Mouse (Mus musculus) liver, embryonic 15.5 days (tissue): ENCODE data around the gene Gal3st4. TPM values are rescaled to one million over a fixed set of nuclear protein-coding genes. Genes with fewer than 3 reads are reported as not detected.
"Not testable (repeated sequence)": the region's sequence is repeated elsewhere in the genome, so short reads cannot be mapped to it uniquely, and the experiment has no call there.

Experiments
- ATAC-seq: fragments of 200-750 bp; cut with Nextera tagmentation; 2 replicates; pipeline ENCODE4 v1.8.0; 2017; ENCODE audit warnings: moderate number of reproducible peaks, mild to moderate bottlenecking, moderate library complexity; ENCODE audit not compliant: insufficient read depth
- H3K27ac ChIP-seq: fragments of 300-500 bp; sonication (generic); replicated peaks from 2 replicates; pipeline ENCODE4 v1.5.1; 2015; ENCODE audit warnings: mild to moderate bottlenecking, inconsistent platforms
- H3K27me3 ChIP-seq: fragments of 300-500 bp; sonication (generic); 2 replicates; pipeline ENCODE4 v1.6.1; 2015; ENCODE audit warnings: mild to moderate bottlenecking, inconsistent platforms
- H3K36me3 ChIP-seq: fragments of 300-500 bp; sonication (generic); replicated peaks from 2 replicates; pipeline ENCODE4 v1.6.1; 2015; ENCODE audit warnings: moderate library complexity, mild to moderate bottlenecking, inconsistent platforms
- H3K4me1 ChIP-seq: fragments of 300-500 bp; sonication (generic); replicated peaks from 2 replicates; pipeline ENCODE4 v1.6.1; 2015; ENCODE audit warnings: inconsistent platforms
- H3K4me2 ChIP-seq: fragments of 300-500 bp; sonication (generic); 2 replicates; pipeline ENCODE4 v1.6.1; 2015; ENCODE audit warnings: moderate library complexity, mild to moderate bottlenecking, inconsistent platforms
- H3K4me3 ChIP-seq: fragments of 300-500 bp; sonication (generic); replicated peaks from 2 replicates; pipeline ENCODE4 v1.5.1; 2015; ENCODE audit warnings: mild to moderate bottlenecking, inconsistent platforms
- H3K9ac ChIP-seq: fragments of 300-500 bp; sonication (generic); 2 replicates; pipeline ENCODE4 v1.6.1; 2015; ENCODE audit warnings: moderate library complexity, mild to moderate bottlenecking, inconsistent platforms
- H3K9me3 ChIP-seq: fragments of 300-500 bp; sonication (generic); replicated peaks from 2 replicates; pipeline ENCODE4 v1.6.1; 2016; ENCODE audit warnings: inconsistent platforms
- WGBS: fragments of 180-500 bp; shearing (Covaris S2); methylation state at CpG from one replicate; pipeline ENCODE4 v1.1.7; 2015; ENCODE audit warnings: mixed read lengths; ENCODE audit not compliant: insufficient replicate concordance; 5-methylcytosine and 5-hydroxymethylcytosine counted together
- polyA plus RNA-seq: library from polyadenylated mRNA; unstranded; fragments of >200 nt; fragmentation: Nextera tagmentation; extraction: Ambion mirVana; gene quantifications from 2 replicates; pipeline ENCODE4 v1.2.1, GENCODE M21; 2015

The Gal3st4 gene
- polyA plus RNA-seq, 1 experiment from 2014 or later: 0.07 TPM

DNA sequence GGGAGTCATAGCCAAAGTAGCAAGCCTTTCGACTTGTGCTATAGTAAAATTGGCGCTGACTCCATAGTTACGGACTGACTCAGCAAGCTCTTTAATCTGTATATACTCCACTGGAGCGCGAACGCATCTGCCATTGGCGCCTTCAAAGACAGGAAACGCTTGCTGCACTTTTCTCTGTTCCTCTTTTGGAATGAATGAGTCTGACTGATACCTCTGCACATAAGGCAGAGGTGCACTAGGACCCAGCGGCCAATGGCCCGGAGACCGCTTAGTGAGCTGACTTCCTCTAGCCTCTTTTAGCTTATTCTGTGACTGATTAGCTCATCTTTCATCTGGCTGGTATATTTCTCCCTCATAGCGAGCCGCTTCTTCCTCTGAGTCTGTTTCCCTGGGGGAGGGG lies 56.0 kb downstream of the Gal3st4 start:
- H3K27ac ChIP-seq: not testable (repeated sequence)

More for the DNA sequence above, 56.0 kb downstream of the Gal3st4 start:
- H3K4me3 ChIP-seq, H3K4me1 ChIP-seq, H3K4me2 ChIP-seq, H3K9me3 ChIP-seq, H3K36me3 ChIP-seq, H3K27me3 ChIP-seq, H3K9ac ChIP-seq, ATAC-seq: not testable (repeated sequence)
- 84% methylated on average over 13 of the region's 13 CpGs for WGBS

Other genes with a start within 250 kb of the Gal3st4 start
- gene Smok3c, start 219.6 kb downstream of the Gal3st4 start, polyA plus RNA-seq: not detected in 2 replicates
- gene Zkscan1, start 187.8 kb downstream of the Gal3st4 start, polyA plus RNA-seq: 3.7 and 3.8 TPM in 2 replicates
- gene Zscan21, start 155.9 kb downstream of the Gal3st4 start, polyA plus RNA-seq: 14.6 and 16.8 TPM in 2 replicates
- 4.2 and 5.1 TPM in 2 replicates for gene Zfp113, start 117.1 kb downstream of the Gal3st4 start, polyA plus RNA-seq
- 159 and 170 TPM in 2 replicates for gene Cops6, start 111.8 kb downstream of the Gal3st4 start, polyA plus RNA-seq
- gene Ap4m1, start 100.8 kb downstream of the Gal3st4 start, polyA plus RNA-seq: 5.3 and 6.0 TPM in 2 replicates
- gene Mcm7, start 100.4 kb downstream of the Gal3st4 start, polyA plus RNA-seq: 174 and 176 TPM in 2 replicates
- 36.8 and 37.9 TPM in 2 replicates for gene Taf6, start 85.4 kb downstream of the Gal3st4 start, polyA plus RNA-seq
- gene Cnpy4, start 85.4 kb downstream of the Gal3st4 start, polyA plus RNA-seq: 12.7 and 13.4 TPM in 2 replicates
- gene Mblac1, start 78.5 kb downstream of the Gal3st4 start, polyA plus RNA-seq: 2.9 and 3.0 TPM in 2 replicates
- gene Nxpe5, start 46.9 kb downstream of the Gal3st4 start, polyA plus RNA-seq: 0.08 TPM in 2 replicates
- gene Lamtor4, start 17.4 kb downstream of the Gal3st4 start, polyA plus RNA-seq: 35.3 and 36.0 TPM in 2 replicates
- 2.5 and 3.6 TPM in 2 replicates for gene BC037034, start 8.8 kb downstream of the Gal3st4 start, polyA plus RNA-seq
- gene Gm43720, start 7.1 kb upstream of the Gal3st4 start, polyA plus RNA-seq: not detected in 2 replicates
- 0.45 and 0.62 TPM in 2 replicates for gene Gpc2, start 7.2 kb upstream of the Gal3st4 start, polyA plus RNA-seq
- gene Stag3, start 7.4 kb upstream of the Gal3st4 start, polyA plus RNA-seq: 1.3 and 1.8 TPM in 2 replicates
- 0.53 and 0.78 TPM in 2 replicates for gene Pvrig, start 69.1 kb upstream of the Gal3st4 start, polyA plus RNA-seq
- gene Zfp157, start 168.6 kb upstream of the Gal3st4 start, polyA plus RNA-seq: 4.7 and 5.7 TPM in 2 replicates